Mouse (Mus musculus) kidney, embryonic 15.5 days (tissue): ENCODE data around the gene Mcoln2. TPM values are rescaled to one million over a fixed set of nuclear protein-coding genes. Genes with fewer than 3 reads are reported as not detected.
A peak's percentile ranks its signal among the peaks of the same experiment; 100 is the strongest.

ENCODE experiments used
- ATAC-seq: fragments of 200-750 bp; cut with Nextera tagmentation; replicated peaks from 2 replicates; pipeline ENCODE4 v1.8.0; 2017; ENCODE audit warnings: moderate TSS enrichment; ENCODE audit not compliant: low FRiP score
- H3K27ac ChIP-seq: fragments of 300-500 bp; sonication (generic); 2 replicates; pipeline ENCODE4 v1.5.1; 2015; ENCODE audit warnings: mild to moderate bottlenecking, inconsistent platforms
- H3K27me3 ChIP-seq: fragments of 300-500 bp; sonication (generic); 2 replicates; pipeline ENCODE4 v1.6.1; 2015; ENCODE audit warnings: inconsistent platforms
- H3K36me3 ChIP-seq: fragments of 300-500 bp; sonication (generic); 2 replicates; pipeline ENCODE4 v1.6.1; 2015; ENCODE audit warnings: inconsistent platforms
- H3K4me1 ChIP-seq: fragments of 300-500 bp; sonication (generic); 2 replicates; pipeline ENCODE4 v1.6.1; 2015; ENCODE audit warnings: inconsistent platforms
- H3K4me2 ChIP-seq: fragments of 300-500 bp; sonication (generic); 2 replicates; pipeline ENCODE4 v1.6.1; 2015; ENCODE audit warnings: moderate library complexity, mild to moderate bottlenecking, inconsistent platforms
- H3K4me3 ChIP-seq: fragments of 300-500 bp; sonication (generic); replicated peaks from 2 replicates; pipeline ENCODE4 v1.5.1; 2015; ENCODE audit warnings: mild to moderate bottlenecking, inconsistent platforms
- H3K9ac ChIP-seq: fragments of 300-500 bp; sonication (generic); 2 replicates; pipeline ENCODE4 v1.6.1; 2015; ENCODE audit warnings: mild to moderate bottlenecking, inconsistent platforms
- H3K9me3 ChIP-seq: fragments of 300-500 bp; sonication (generic); replicated peaks from 2 replicates; pipeline ENCODE4 v1.6.1; 2016; ENCODE audit warnings: inconsistent platforms
- WGBS: fragments of 180-500 bp; shearing (Covaris S2); methylation state at CpG from one replicate; pipeline ENCODE4 v1.1.7; 2015; ENCODE audit warnings: mixed read lengths; 5-methylcytosine and 5-hydroxymethylcytosine counted together
- polyA plus RNA-seq: library from polyadenylated mRNA; unstranded; fragments of >200 nt; fragmentation: Nextera tagmentation; extraction: Ambion mirVana; gene quantifications from 2 replicates; pipeline ENCODE4 v1.2.1, GENCODE M21; 2015

Gene Mcoln2
- polyA plus RNA-seq, 1 experiment from 2014 or later, result 0.78 TPM

DNA sequence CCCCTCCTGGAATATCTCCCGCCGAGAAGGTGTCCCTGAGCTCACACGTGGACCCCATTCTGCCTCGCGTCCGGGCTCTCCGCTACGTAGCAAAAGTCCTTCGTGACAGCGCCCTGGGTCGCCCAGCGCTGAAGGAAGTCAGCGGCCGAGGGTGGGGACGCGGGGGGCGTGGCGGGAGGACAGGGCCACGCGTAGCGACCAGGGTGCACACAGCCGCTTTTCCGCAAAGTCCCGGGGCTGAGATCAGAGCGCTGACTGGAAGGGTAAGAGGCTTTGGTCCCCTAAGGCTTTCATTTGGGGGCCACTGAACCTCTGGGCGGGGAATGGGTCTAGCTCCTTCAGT lies 396 bp downstream of the Mcoln2 start:
- no peak overlapping the region for H3K27ac ChIP-seq
- H3K4me2 ChIP-seq, result peak overlapping the region; percentile 91
- peak; percentile 33; the same call in 1 of the 2 replicates for ATAC-seq
- peak overlapping the region; percentile 48 for H3K4me3 ChIP-seq
- H3K4me1 ChIP-seq, result peaks cover 23% of the 10 kb centered on the region
- H3K9me3 ChIP-seq, result no peaks in the 10 kb centered on the region
- WGBS, result 2% methylated on average over 26 of the region's 26 CpGs
- H3K36me3 ChIP-seq, result no peaks in the 10 kb centered on the region
- H3K27me3 ChIP-seq, result peaks cover 14% of the 10 kb centered on the region
- peak overlapping the region; percentile 34; the same call in 1 of the 2 replicates for H3K9ac ChIP-seq

DNA sequence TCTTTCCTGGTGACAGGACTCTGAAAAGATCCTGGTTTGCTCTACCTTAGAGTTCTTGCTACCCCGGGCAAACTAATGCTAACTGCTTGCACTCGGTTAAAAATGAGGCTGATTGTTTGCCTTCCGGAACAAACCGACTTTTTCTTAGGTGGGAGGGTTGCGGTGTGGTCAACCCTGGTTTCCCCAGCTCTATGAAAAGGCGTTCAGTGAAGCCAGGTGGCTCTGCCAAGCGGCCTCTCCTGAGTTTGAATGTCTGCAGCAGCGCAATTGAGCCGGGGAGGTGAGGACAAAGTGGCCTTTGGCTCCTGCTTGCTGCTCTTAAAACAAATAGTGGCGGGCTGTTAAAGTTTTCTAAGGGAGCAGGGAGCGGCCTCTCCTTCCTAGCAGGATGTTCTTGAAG lies 927 bp downstream of the Mcoln2 start:
- Histone ChIP-seq H3K4me2 (peak overlapping the region; percentile 91), H3K9me3 (no peaks in the 10 kb centered on the region), H3K27ac (no peak overlapping the region), H3K27me3 (peaks cover 14% of the 10 kb centered on the region), H3K4me1 (peaks cover 23% of the 10 kb centered on the region), H3K4me3 (peak overlapping the region; percentile 48), H3K36me3 (no peaks in the 10 kb centered on the region), H3K9ac (no peak overlapping the region)
- WGBS, result 3% methylated on average over 11 of the region's 11 CpGs
- no peak for ATAC-seq

DNA sequence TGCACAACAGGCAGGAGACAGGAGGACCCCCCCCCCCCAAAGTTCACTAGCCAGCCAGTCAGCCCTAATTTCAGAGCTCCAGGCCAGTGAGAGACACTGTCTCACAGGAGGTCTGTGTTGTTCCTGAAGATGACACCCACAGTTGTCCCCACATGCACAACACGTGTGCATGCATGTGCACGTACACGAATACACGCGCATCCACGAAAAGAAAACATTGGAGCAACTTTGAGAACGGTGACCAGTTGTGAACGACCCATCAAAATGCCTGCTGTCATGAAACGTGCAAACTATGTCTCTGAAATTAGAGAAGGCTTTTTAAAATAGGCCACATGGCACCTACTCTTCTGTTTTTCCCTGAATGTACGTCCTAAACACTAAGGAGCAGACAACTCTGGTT lies 1.7 kb downstream of the Mcoln2 start:
- no peaks in the 10 kb centered on the region for H3K36me3 ChIP-seq
- H3K27ac ChIP-seq, result no peak overlapping the region
- no peak for ATAC-seq
- H3K9me3 ChIP-seq, result no peaks in the 10 kb centered on the region
- peaks cover 23% of the 10 kb centered on the region for H3K4me1 ChIP-seq
- H3K4me3 ChIP-seq, result no peak overlapping the region
- H3K9ac ChIP-seq, result no peak overlapping the region
- 90% methylated on average over 10 of the region's 10 CpGs for WGBS
- H3K4me2 ChIP-seq, result no peak overlapping the region
- H3K27me3 ChIP-seq, result peaks cover 14% of the 10 kb centered on the region

GRCm38 (mm10) chr3:146151755-146152154 lies 2.1 kb downstream of the Mcoln2 start:
- no peaks in the 10 kb centered on the region for H3K9me3 ChIP-seq
- WGBS, result 88% methylated on average over 8 of the region's 8 CpGs
- H3K36me3 ChIP-seq, result no peaks in the 10 kb centered on the region
- no peak overlapping the region for H3K27ac ChIP-seq
- peaks cover 23% of the 10 kb centered on the region for H3K4me1 ChIP-seq
- no peak overlapping the region for H3K4me3 ChIP-seq
- H3K4me2 ChIP-seq, result no peak overlapping the region
- peaks cover 14% of the 10 kb centered on the region for H3K27me3 ChIP-seq
- no peak for ATAC-seq
- H3K9ac ChIP-seq, result no peak overlapping the region

GRCm38 (mm10) chr3:146152348-146152747 lies 2.7 kb downstream of the Mcoln2 start:
- no peak overlapping the region for H3K9ac ChIP-seq
- H3K4me3 ChIP-seq, result no peak overlapping the region
- no peak for ATAC-seq
- peaks cover 14% of the 10 kb centered on the region for H3K27me3 ChIP-seq
- no peak overlapping the region for H3K4me2 ChIP-seq
- WGBS, result 83% methylated on average over 8 of the region's 8 CpGs
- H3K27ac ChIP-seq, result no peak overlapping the region
- peaks cover 23% of the 10 kb centered on the region for H3K4me1 ChIP-seq
- no peaks in the 10 kb centered on the region for H3K36me3 ChIP-seq
- H3K9me3 ChIP-seq, result no peaks in the 10 kb centered on the region

DNA sequence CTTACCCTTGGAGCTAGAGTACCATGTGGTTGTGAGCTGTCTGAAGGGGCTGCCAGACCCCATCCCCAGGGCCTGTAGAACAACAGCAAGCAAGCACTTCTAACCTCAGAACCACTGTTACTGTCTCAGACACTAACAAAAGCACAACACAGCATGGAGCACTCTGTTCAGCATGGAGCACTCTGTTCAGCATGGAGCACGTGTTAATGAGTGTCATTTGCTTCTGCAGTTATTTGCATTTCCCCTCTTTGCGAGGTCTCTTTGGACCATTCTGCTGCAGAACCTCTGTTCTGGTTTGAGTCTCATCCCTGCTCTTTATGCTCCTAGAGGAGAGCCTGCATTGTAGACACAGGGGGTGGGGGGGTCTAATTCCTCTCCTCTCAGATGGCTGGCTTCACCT lies 3.3 kb downstream of the Mcoln2 start:
- Histone ChIP-seq H3K4me3 (no peak overlapping the region), H3K4me1 (peaks cover 23% of the 10 kb centered on the region), H3K4me2 (no peak overlapping the region), H3K27ac (no peak overlapping the region), H3K36me3 (no peaks in the 10 kb centered on the region), H3K27me3 (peaks cover 14% of the 10 kb centered on the region), H3K9ac (no peak overlapping the region), H3K9me3 (no peaks in the 10 kb centered on the region)
- 88% methylated on average over 2 of the region's 2 CpGs for WGBS
- no peak for ATAC-seq

GRCm38 (mm10) chr3:146153862-146154611 lies 4.4 kb downstream of the Mcoln2 start:
- ATAC-seq, result no peak

GRCm38 (mm10) chr3:146155628-146156576 lies 6.3 kb downstream of the Mcoln2 start:
- no peaks in the 10 kb centered on the region for H3K9me3 ChIP-seq
- ATAC-seq, result no peak

More at GRCm38 (mm10) chr3:146153862-146154611, 4.4 kb downstream of the Mcoln2 start:
- H3K4me2 ChIP-seq, result no peak overlapping the region
- H3K9me3 ChIP-seq, result no peaks in the 10 kb centered on the region
- H3K27me3 ChIP-seq, result peaks cover 13% of the 10 kb centered on the region
- H3K27ac ChIP-seq, result no peak overlapping the region
- 26% methylated on average over 12 of the region's 12 CpGs for WGBS
- no peak overlapping the region for H3K9ac ChIP-seq
- H3K36me3 ChIP-seq, result no peaks in the 10 kb centered on the region
- no peak overlapping the region for H3K4me3 ChIP-seq
- H3K4me1 ChIP-seq, result peaks cover 22% of the 10 kb centered on the region

GRCm38 (mm10) chr3:146156811-146157210 lies 7.2 kb downstream of the Mcoln2 start:
- Histone ChIP-seq H3K27me3 (peaks cover 2% of the 10 kb centered on the region), H3K9me3 (no peaks in the 10 kb centered on the region), H3K4me1 (0 out of 2 replicates have a peak, but pooled peaks cover 3% of the 10 kb centered on the region), H3K4me2 (no peak overlapping the region), H3K27ac (no peak overlapping the region), H3K4me3 (no peak overlapping the region), H3K9ac (no peak overlapping the region), H3K36me3 (no peaks in the 10 kb centered on the region)
- ATAC-seq, result no peak
- 70% methylated on average over 2 of the region's 2 CpGs for WGBS

More at GRCm38 (mm10) chr3:146155628-146156576, 6.3 kb downstream of the Mcoln2 start:
- peaks cover 8% of the 10 kb centered on the region for H3K27me3 ChIP-seq
- H3K36me3 ChIP-seq, result no peaks in the 10 kb centered on the region
- no peak overlapping the region for H3K4me3 ChIP-seq
- peaks cover 3% of the 10 kb centered on the region; the same call in 1 of the 2 replicates for H3K4me1 ChIP-seq
- H3K9ac ChIP-seq, result no peak overlapping the region
- H3K27ac ChIP-seq, result no peak overlapping the region
- 75% methylated on average over 13 of the region's 13 CpGs for WGBS
- H3K4me2 ChIP-seq, result no peak overlapping the region

DNA sequence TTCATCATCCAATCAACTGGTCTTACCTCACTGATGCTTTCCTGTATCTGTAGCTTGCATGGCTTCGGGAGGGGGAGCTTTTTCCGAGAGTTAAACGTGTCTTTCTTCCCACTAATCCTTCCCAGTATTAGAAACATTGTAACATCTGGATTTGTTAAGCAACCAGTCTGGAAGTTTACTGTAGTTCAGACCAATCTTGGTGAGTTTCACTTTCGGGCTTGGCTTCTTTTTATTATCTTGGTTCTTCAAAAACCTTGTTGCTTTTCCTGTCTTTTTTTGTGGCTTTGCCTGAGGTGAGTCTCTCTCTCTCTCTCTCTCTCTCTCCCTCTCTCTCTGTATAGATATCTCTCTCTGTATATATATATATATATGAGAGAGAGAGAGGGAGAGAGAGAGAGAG lies 8.4 kb downstream of the Mcoln2 start:
- no peak overlapping the region for H3K4me3 ChIP-seq
- no peaks in the 10 kb centered on the region for H3K36me3 ChIP-seq
- no peak overlapping the region for H3K9ac ChIP-seq
- no peaks in the 10 kb centered on the region for H3K9me3 ChIP-seq
- H3K27ac ChIP-seq, result no peak overlapping the region
- H3K27me3 ChIP-seq, result no peaks in the 10 kb centered on the region; the same call in 1 of the 2 replicates
- 0 out of 2 replicates have a peak, but pooled peaks cover 3% of the 10 kb centered on the region for H3K4me1 ChIP-seq
- ATAC-seq, result no peak
- 81% methylated on average over 4 of the region's 4 CpGs for WGBS
- H3K4me2 ChIP-seq, result no peak overlapping the region

DNA sequence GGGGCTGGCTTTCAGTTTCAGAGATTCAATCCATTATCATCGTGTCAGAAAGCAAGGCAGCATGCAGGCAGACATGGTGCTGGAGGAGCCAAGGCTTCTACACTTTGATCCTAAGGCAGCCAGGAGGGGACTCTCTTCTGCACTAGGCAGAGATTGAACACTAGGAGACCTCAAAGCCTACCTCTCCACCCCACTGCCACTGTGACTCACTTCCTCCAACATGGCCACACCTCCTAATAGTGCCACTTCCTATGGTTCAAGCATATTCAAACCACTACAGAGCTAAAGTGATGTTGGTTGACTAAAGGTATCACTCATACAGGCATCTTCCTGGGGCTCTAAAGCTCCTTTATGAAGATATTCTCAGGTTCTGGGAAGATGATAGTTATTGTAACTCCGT lies 9.7 kb downstream of the Mcoln2 start:
- 86% methylated on average over 2 of the region's 2 CpGs for WGBS
- ATAC-seq, result no peak
- no peaks in the 10 kb centered on the region for H3K9me3 ChIP-seq
- no peaks in the 10 kb centered on the region for H3K4me1 ChIP-seq
- H3K4me3 ChIP-seq, result no peak overlapping the region
- H3K4me2 ChIP-seq, result no peak overlapping the region
- no peaks in the 10 kb centered on the region for H3K36me3 ChIP-seq
- no peak overlapping the region for H3K9ac ChIP-seq
- no peaks in the 10 kb centered on the region for H3K27me3 ChIP-seq
- H3K27ac ChIP-seq, result no peak overlapping the region

DNA sequence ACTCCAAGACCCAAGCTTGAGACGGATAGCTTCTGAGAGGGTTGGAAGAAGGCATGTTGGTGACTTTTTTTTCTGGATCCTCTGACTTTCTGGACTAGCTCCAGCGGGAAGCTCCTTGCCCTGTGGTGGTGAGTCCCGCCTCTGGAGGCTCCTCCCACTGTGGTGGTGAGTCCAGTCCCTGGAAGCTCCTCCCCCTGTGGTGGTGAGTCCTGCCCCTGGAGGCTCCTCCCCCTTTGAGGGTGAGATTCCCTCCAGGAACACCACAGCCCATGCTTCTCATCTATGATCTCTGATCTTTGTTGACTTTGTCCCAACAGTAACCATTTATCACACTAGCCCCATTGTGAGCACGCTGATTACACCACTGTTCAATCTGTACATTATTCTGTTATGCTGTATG lies 12.6 kb downstream of the Mcoln2 start:
- no peak for ATAC-seq
- Histone ChIP-seq H3K27me3 (no peaks in the 10 kb centered on the region), H3K27ac (no peak overlapping the region), H3K4me3 (no peak overlapping the region), H3K4me1 (0 out of 2 replicates have a peak, but pooled peaks cover 2% of the 10 kb centered on the region), H3K9ac (no peak overlapping the region), H3K4me2 (no peak overlapping the region), H3K36me3 (no peaks in the 10 kb centered on the region), H3K9me3 (no peaks in the 10 kb centered on the region)
- WGBS, result 80% methylated on average over 4 of the region's 4 CpGs
